Mouse (Mus musculus): Measurements from ENCODE around the gene Pnpla6. TPM values are rescaled to one million over a fixed set of nuclear protein-coding genes. Genes with fewer than 3 reads are reported as not detected.

Gene Pnpla6
- polyA plus RNA-seq, 1 experiment from 2014 or later, result 19.0 TPM

GRCm38 (mm10) chr8:3587391-3588257, 72.4 kb downstream of the Pnpla6 start:
- ATAC-seq (peak; percentile 90), DNase-seq (ENCODE audit: low spot score) (peak; percentile 78)
- peak overlapping the region; percentile 51 for H3K9ac ChIP-seq (replicated peaks; ENCODE audit: low read depth)
- H3K9me3 ChIP-seq (ENCODE audit: low read length), result no peaks in the 10 kb centered on the region
- 2% methylated on average over 75 of the region's 77 CpGs for WGBS
- H3K4me3 ChIP-seq (ENCODE audit: low read depth, low read length), result peak overlapping the region; percentile 62
- peak overlapping the region; percentile 77 for H3K27ac ChIP-seq (ENCODE audit: low read length)
- TF ChIP-seq CTCF (IDR thresholded peaks at IDR 0.05) (no peak), EP300 (IDR thresholded peaks at IDR 0.05) (no peak)
- peak overlapping the region; percentile 85 for H3K4me2 ChIP-seq (replicated peaks; ENCODE audit: low read depth, low read length)
- H3K36me3 ChIP-seq (ENCODE audit: insufficient read depth, low read length), result no peaks in the 10 kb centered on the region
- no peaks in the 10 kb centered on the region for H3K4me1 ChIP-seq (ENCODE audit: insufficient read depth, low read depth, low read length)
- peaks cover 5% of the 10 kb centered on the region; the same call in 1 of the 2 replicates for H3K27me3 ChIP-seq (replicated peaks; ENCODE audit: insufficient read depth, low read length)

GRCm38 (mm10) chr8:3588258-3588633, 73.1 kb downstream of the Pnpla6 start:
- peak overlapping the region; percentile 51 for H3K9ac ChIP-seq (replicated peaks; ENCODE audit: low read depth)
- TF ChIP-seq CTCF (IDR thresholded peaks at IDR 0.05) (no peak), EP300 (IDR thresholded peaks at IDR 0.05) (no peak)
- peak overlapping the region; percentile 77; the same call in 1 of the 2 replicates for H3K27ac ChIP-seq (ENCODE audit: low read length)
- peak overlapping the region; percentile 62 for H3K4me3 ChIP-seq (ENCODE audit: low read depth, low read length)
- 5% methylated on average over 11 of the region's 11 CpGs for WGBS
- peak; percentile 27 for ATAC-seq
- peak overlapping the region; percentile 85 for H3K4me2 ChIP-seq (replicated peaks; ENCODE audit: low read depth, low read length)
- H3K4me1 ChIP-seq (ENCODE audit: insufficient read depth, low read depth, low read length), result no peaks in the 10 kb centered on the region
- H3K36me3 ChIP-seq (ENCODE audit: insufficient read depth, low read length), result no peaks in the 10 kb centered on the region
- no peaks in the 10 kb centered on the region for H3K9me3 ChIP-seq (ENCODE audit: low read length)
- DNase-seq (ENCODE audit: low spot score), result no peak
- peaks cover 5% of the 10 kb centered on the region; the same call in 1 of the 2 replicates for H3K27me3 ChIP-seq (replicated peaks; ENCODE audit: insufficient read depth, low read length)

GRCm38 (mm10) chr8:3593470-3593869, 78.3 kb downstream of the Pnpla6 start:
- no peak for DNase-seq (ENCODE audit: low spot score)
- no peak for ATAC-seq
- 58% methylated on average over 3 of the region's 3 CpGs for WGBS

More at GRCm38 (mm10) chr8:3593470-3593869, 78.3 kb downstream of the Pnpla6 start:
- H3K27ac ChIP-seq (ENCODE audit: low read length), result 0 out of 2 replicates have a peak overlapping the region, but pooled peaks have one; percentile 21
- H3K36me3 ChIP-seq (ENCODE audit: insufficient read depth, low read length), result no peaks in the 10 kb centered on the region
- H3K4me3 ChIP-seq (ENCODE audit: low read depth, low read length), result no peak overlapping the region
- H3K27me3 ChIP-seq (replicated peaks; ENCODE audit: insufficient read depth, low read length), result no peaks in the 10 kb centered on the region
- H3K9me3 ChIP-seq (ENCODE audit: low read length), result no peaks in the 10 kb centered on the region
- no peak overlapping the region for H3K4me2 ChIP-seq (replicated peaks; ENCODE audit: low read depth, low read length)
- H3K9ac ChIP-seq (replicated peaks; ENCODE audit: low read depth), result no peak overlapping the region
- H3K4me1 ChIP-seq (ENCODE audit: insufficient read depth, low read depth, low read length), result no peaks in the 10 kb centered on the region
- TF ChIP-seq EP300 (IDR thresholded peaks at IDR 0.05) (no peak), CTCF (IDR thresholded peaks at IDR 0.05) (no peak)

Other genes with a start within 250 kb of the Pnpla6 start
- 27.1 and 31.1 TPM in 2 replicates for gene Insr, start 235.8 kb upstream of the Pnpla6 start, polyA plus RNA-seq (2015; fragmentation: Nextera tagmentation; extraction: Ambion mirVana)
- 0.38 and 0.40 TPM in 2 replicates for gene A430078G23Rik, start 162.0 kb upstream of the Pnpla6 start, polyA plus RNA-seq (2015; fragmentation: Nextera tagmentation; extraction: Ambion mirVana)
- 5.8 and 6.1 TPM in 2 replicates for gene Arhgef18, start 122.4 kb upstream of the Pnpla6 start, polyA plus RNA-seq (2015; fragmentation: Nextera tagmentation; extraction: Ambion mirVana)
- gene Pex11g, start 47.7 kb upstream of the Pnpla6 start, polyA plus RNA-seq (2015; fragmentation: Nextera tagmentation; extraction: Ambion mirVana), result 7.8 and 9.1 TPM in 2 replicates
- not detected in 2 replicates for gene Tex45, start 44.5 kb upstream of the Pnpla6 start, polyA plus RNA-seq (2015; fragmentation: Nextera tagmentation; extraction: Ambion mirVana)
- 29.8 and 31.6 TPM in 2 replicates for gene Zfp358, start 22.2 kb upstream of the Pnpla6 start, polyA plus RNA-seq (2015; fragmentation: Nextera tagmentation; extraction: Ambion mirVana)
- gene Mcoln1, start 14.9 kb upstream of the Pnpla6 start, polyA plus RNA-seq (2015; fragmentation: Nextera tagmentation; extraction: Ambion mirVana), result 38.5 and 40.0 TPM in 2 replicates
- gene C330021F23Rik, start 52.6 kb downstream of the Pnpla6 start, polyA plus RNA-seq (2015; fragmentation: Nextera tagmentation; extraction: Ambion mirVana), result 0.25 and 0.36 TPM in 2 replicates
- gene Camsap3, start 71.9 kb downstream of the Pnpla6 start, polyA plus RNA-seq (2015; fragmentation: Nextera tagmentation; extraction: Ambion mirVana), result 5.7 and 6.5 TPM in 2 replicates
- 34.2 and 37.3 TPM in 2 replicates for gene Xab2, start 105.9 kb downstream of the Pnpla6 start, polyA plus RNA-seq (2015; fragmentation: Nextera tagmentation; extraction: Ambion mirVana)
- gene Pet100, start 106.2 kb downstream of the Pnpla6 start, polyA plus RNA-seq (2015; fragmentation: Nextera tagmentation; extraction: Ambion mirVana), result 117 and 119 TPM in 2 replicates
- 0.08 TPM in 1 of 2 replicates, not detected in the other for gene Pcp2, start 110.2 kb downstream of the Pnpla6 start, polyA plus RNA-seq (2015; fragmentation: Nextera tagmentation; extraction: Ambion mirVana)
- 87.1 and 94.2 TPM in 2 replicates for gene Stxbp2, start 115.6 kb downstream of the Pnpla6 start, polyA plus RNA-seq (2015; fragmentation: Nextera tagmentation; extraction: Ambion mirVana)
- not detected in 2 replicates for gene Retn, start 140.4 kb downstream of the Pnpla6 start, polyA plus RNA-seq (2015; fragmentation: Nextera tagmentation; extraction: Ambion mirVana)
- gene Mcemp1, start 150.4 kb downstream of the Pnpla6 start, polyA plus RNA-seq (2015; fragmentation: Nextera tagmentation; extraction: Ambion mirVana), result 19.3 and 20.2 TPM in 2 replicates
- gene Fcor, start 157.0 kb downstream of the Pnpla6 start, polyA plus RNA-seq (2015; fragmentation: Nextera tagmentation; extraction: Ambion mirVana), result 6.9 and 9.1 TPM in 2 replicates
- 29.2 and 30.0 TPM in 2 replicates for gene Trappc5, start 160.9 kb downstream of the Pnpla6 start, polyA plus RNA-seq (2015; fragmentation: Nextera tagmentation; extraction: Ambion mirVana)
- 0.14 and 1.2 TPM in 2 replicates for gene Fcer2a, start 178.8 kb downstream of the Pnpla6 start, polyA plus RNA-seq (2015; fragmentation: Nextera tagmentation; extraction: Ambion mirVana)
- gene Clec4g, start 205.3 kb downstream of the Pnpla6 start, polyA plus RNA-seq (2015; fragmentation: Nextera tagmentation; extraction: Ambion mirVana), result 0.88 and 1.1 TPM in 2 replicates
- 0.64 and 0.72 TPM in 2 replicates for gene Cd209a, start 233.6 kb downstream of the Pnpla6 start, polyA plus RNA-seq (2015; fragmentation: Nextera tagmentation; extraction: Ambion mirVana)

Data from lung, postnatal 0 days (tissue).